ENCODE assay signal across 10 mouse cellular contexts in the genomic region with DNA sequence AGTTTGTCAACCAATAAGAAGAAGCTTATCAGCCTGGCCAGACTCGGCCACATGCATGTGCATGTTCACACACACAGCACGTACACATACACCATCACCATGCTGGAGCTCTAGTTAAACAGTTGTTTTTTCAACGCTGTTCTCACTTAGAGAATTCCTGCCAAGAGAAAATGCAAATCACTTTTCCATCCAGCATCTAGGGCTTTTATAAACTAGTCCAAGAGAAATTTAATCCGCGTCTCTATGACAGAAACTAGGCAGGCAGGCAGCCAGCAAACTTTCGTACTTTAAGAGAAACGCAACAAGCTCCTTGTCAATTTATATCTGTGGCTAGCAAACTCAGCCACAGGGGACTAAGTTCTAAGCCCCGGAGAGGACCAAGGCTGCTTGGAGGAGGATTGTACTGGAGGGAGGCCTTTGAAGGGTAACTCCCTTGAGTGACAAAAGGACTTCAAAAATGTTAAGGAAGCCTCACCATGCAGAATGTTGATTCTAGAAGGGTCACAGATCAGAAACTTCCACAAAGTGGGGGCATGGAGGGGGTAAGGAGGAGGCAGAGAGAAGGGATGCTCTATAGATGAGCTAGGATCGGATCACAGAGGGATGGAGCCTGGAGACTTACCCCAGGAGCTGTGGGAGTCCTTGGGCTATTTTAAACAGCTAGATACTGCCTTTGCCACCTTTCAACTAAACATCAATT. TPM values are rescaled to one million over a fixed set of nuclear protein-coding genes. Genes with fewer than 3 reads are reported as not detected.
DNase-seq lines count a peak whose midpoint lies in the region; ATAC-seq and TF ChIP-seq lines count a peak whose summit lies in the region.
"Had no signal": no experiment of that assay in that cellular context is flagged by ENCODE, and none has a peak within 500 bp of the region (broad histone marks: within the 10 kb centered on the region; RNA-seq: fewer than 3 reads in every experiment).

No protein-coding gene starts in this region.

- 0 out of 2 replicates have a peak, but pooled peaks have one; percentile 29 for ATAC-seq in lung, embryonic 14.5 days (ENCODE audit: insufficient read depth)
- no peak for ATAC-seq in activated CD4-positive, CD25-positive, alpha-beta regulatory T cell, adult 4 months
- ATAC-seq: CD4-positive, CD25-positive, alpha-beta regulatory T cell, adult 4 months had no signal

- H3K27ac ChIP-seq in lung, embryonic 14.5 days (ENCODE audit: low read depth), result peak overlapping the region; percentile 32; the same call in 1 of the 2 replicates

- H3K36me3 ChIP-seq in lung, embryonic 14.5 days (ENCODE audit: insufficient read depth), result no peaks in the 10 kb centered on the region

- no peak overlapping the region for H3K4me2 ChIP-seq in lung, embryonic 14.5 days

- WGBS in lung, embryonic 14.5 days, result 48% methylated on average over 9 of the region's 9 CpGs

- no peak for TF ChIP-seq CTCF in lung, embryonic 14.5 days (IDR thresholded peaks at IDR 0.05; ENCODE audit: low read depth)

- H3K27me3 ChIP-seq in lung, embryonic 14.5 days (ENCODE audit: insufficient read depth, low read length), result no peaks in the 10 kb centered on the region

- H3K4me1 ChIP-seq in lung, embryonic 14.5 days (ENCODE audit: insufficient read depth), result no peaks in the 10 kb centered on the region

- H3K9ac ChIP-seq in lung, embryonic 14.5 days, result no peak overlapping the region

- DNase-seq in gastrocnemius, postnatal 14 days, result peak; percentile 28
- no peak for DNase-seq in gastrocnemius, postnatal 25 days
- DNase-seq in lung, embryonic 14.5 days, result peak; percentile 70
- DNase-seq in lung, postnatal 4 days, result no peak
- peak; percentile 24 to 60 for DNase-seq in frontal cortex, postnatal 36 days (ENCODE audit: low spot score in 2 of 2)
- peak; percentile 84 to 90 for DNase-seq in right cerebral cortex, postnatal 10 days (ENCODE audit: low spot score in 2 of 2)
- DNase-seq in spleen, postnatal 4 days (ENCODE audit: low spot score in 2 of 2), result no peak
- DNase-seq: cerebellum, adult 9-10 months had no signal

- intact Hi-C loops in gastrocnemius, postnatal 14 days (cut with DNase I; ENCODE audit: low total_unique reads), result no loop called here

- H3K9me3 ChIP-seq in lung, embryonic 14.5 days (ENCODE audit: low read depth, low read length), result no peaks in the 10 kb centered on the region

- H3K4me3 ChIP-seq in lung, embryonic 14.5 days (ENCODE audit: low read depth, low read length), result no peak overlapping the region

RNA-seq across cellular contexts. Expression of a gene that starts 29.2 kb away (rescaled TPM):
- 10 to 100 TPM; 28.6 to 37.6 TPM for total RNA-seq in gastrocnemius, postnatal 14 days (2021)
- total RNA-seq in gastrocnemius, postnatal 25 days (2021), result 10 to 100 TPM; 22.0 to 39.9 TPM
- 17.1 and 17.3 TPM in 2 replicates for polyA plus RNA-seq in lung, embryonic 14.5 days (2014; fragmentation: Nextera tagmentation; extraction: Ambion mirVana)
- polyA plus RNA-seq in activated CD4-positive, CD25-positive, alpha-beta regulatory T cell, adult 4 months (2017; shearing (Covaris generic)), result not detected
- polyA plus RNA-seq: CD4-positive, CD25-positive, alpha-beta regulatory T cell, adult 4 months had no signal

RNA-seq across cellular contexts. Expression of a gene that starts 29.3 kb away (rescaled TPM):
- total RNA-seq in gastrocnemius, postnatal 14 days (2021), result 10 to 100 TPM; 20.0 to 21.1 TPM
- total RNA-seq in gastrocnemius, postnatal 25 days (2021), result 10 to 100 TPM; 13.1 to 21.6 TPM
- polyA plus RNA-seq in lung, embryonic 14.5 days (2014; fragmentation: Nextera tagmentation; extraction: Ambion mirVana), result 22.6 and 22.9 TPM in 2 replicates
- 10 to 100 TPM; 18.7 to 24.8 TPM for polyA plus RNA-seq in activated CD4-positive, CD25-positive, alpha-beta regulatory T cell, adult 4 months (2017; shearing (Covaris generic))

Comparison
In these comparisons a context has a peak if more than half of its experiments do, and no peak if none do; other contexts are left out.
1. DNase-seq: peak in gastrocnemius, postnatal 14 days (single experiment), lung, embryonic 14.5 days (single experiment), frontal cortex, postnatal 36 days (2 of 2) and right cerebral cortex, postnatal 10 days (2 of 2); none in gastrocnemius, postnatal 25 days (single experiment), lung, postnatal 4 days (0 of 2) and spleen, postnatal 4 days (0 of 2).